Mouse (Mus musculus) MEL (cell line): ENCODE data around the gene Necap2. TPM values are rescaled to one million over a fixed set of nuclear protein-coding genes. Genes with fewer than 3 reads are reported as not detected.
A peak's percentile ranks its signal among the peaks of the same experiment; 100 is the strongest.

Experiments
- DNase-seq: peaks from one replicate; pipeline ENCODE4 v3.0.0; 2011; ENCODE audit warnings: low read depth, low spot score
- H3K27ac ChIP-seq: 2 replicates; pipeline ENCODE4 v1.5.1; 2012; ENCODE audit warnings: low read depth, mild to moderate bottlenecking, control low read depth, low read length, moderate library complexity; ENCODE audit not compliant: control insufficient read depth
- H3K27me3 ChIP-seq, 2 experiments: fragments of 150-350 bp in 1 of 2; sonication (generic) in 1 of 2; 2 replicates each; pipeline ENCODE4 v1.6.1; 2012; ENCODE audit warnings: low read length in 2 of 2, mild to moderate bottlenecking in 2 of 2, improper control_type of control experiment in 1 of 2, moderate library complexity in 1 of 2; ENCODE audit not compliant: insufficient read depth in 2 of 2, control insufficient read depth in 1 of 2
- H3K36me3 ChIP-seq, 2 experiments: 2 replicates each; pipeline ENCODE4 v1.6.1; 2012 to 2014; ENCODE audit warnings: low read length in 2 of 2, improper control_type of control experiment in 1 of 2, inconsistent platforms in 1 of 2, mild to moderate bottlenecking in 1 of 2; ENCODE audit not compliant: insufficient read depth in 2 of 2, control insufficient read depth in 1 of 2
- H3K4me1 ChIP-seq, 2 experiments: fragments of 150-350 bp in 1 of 2; sonication (generic) in 1 of 2; 2 replicates each; pipeline ENCODE4 v1.6.1; 2012; ENCODE audit warnings: low read length in 2 of 2, improper control_type of control experiment in 1 of 2, mild to moderate bottlenecking in 1 of 2; ENCODE audit not compliant: insufficient read depth in 2 of 2, control insufficient read depth in 1 of 2
- H3K4me3 ChIP-seq, 2 experiments: fragments of 150-350 bp in 1 of 2; sonication (generic) in 1 of 2; 2 replicates each; pipeline ENCODE4 v1.5.1; 2012; ENCODE audit warnings: low read depth in 2 of 2, low read length in 2 of 2, mild to moderate bottlenecking in 2 of 2, moderate library complexity in 2 of 2, control low read depth in 1 of 2, improper control_type of control experiment in 1 of 2; ENCODE audit not compliant: control insufficient read depth in 1 of 2, insufficient read depth in 1 of 2
- H3K79me2 ChIP-seq: 2 replicates; pipeline ENCODE4 v1.6.1; 2012; ENCODE audit warnings: mild to moderate bottlenecking, low read length, moderate library complexity; ENCODE audit not compliant: control insufficient read depth, poor library complexity, insufficient read depth
- H3K9ac ChIP-seq: 2 replicates; pipeline ENCODE4 v1.6.1; 2012; ENCODE audit warnings: low read depth, mild to moderate bottlenecking, control low read depth, low read length, moderate library complexity; ENCODE audit not compliant: control insufficient read depth, poor library complexity, severe bottlenecking
- H3K9me3 ChIP-seq: fragments of 150-350 bp; sonication (generic); replicated peaks from 2 replicates; pipeline ENCODE4 v1.6.1; 2012; ENCODE audit warnings: mild to moderate bottlenecking, low read length, improper control_type of control experiment, moderate library complexity; ENCODE audit not compliant: insufficient read depth
- CHD1 ChIP-seq: IDR thresholded peaks from 2 replicates; pipeline ENCODE4 v1.6.1; 2012; ENCODE audit warnings: low read depth, mild to moderate bottlenecking, inconsistent platforms, low read length, improper control_type of control experiment
- CHD2 ChIP-seq: IDR thresholded peaks from 2 replicates; pipeline ENCODE4 v1.6.1; 2011; ENCODE audit warnings: low read length, improper control_type of control experiment
- CTCF ChIP-seq, 3 experiments: IDR thresholded peaks in 2 of 3; conservative IDR thresholded peaks in 1 of 3; 2 replicates each; pipeline ENCODE4 v1.5.1; 2011 to 2012; ENCODE audit warnings: low read length in 3 of 3, low read depth in 2 of 3, mild to moderate bottlenecking in 2 of 3, improper control_type of control experiment in 1 of 3, inconsistent platforms in 1 of 3, mixed read lengths in 1 of 3, moderate library complexity in 1 of 3; ENCODE audit not compliant: control insufficient read depth in 1 of 3, insufficient read depth in 1 of 3, poor library complexity in 1 of 3, severe bottlenecking in 1 of 3
- E2F4 ChIP-seq: IDR thresholded peaks from 2 replicates; pipeline ENCODE4 v1.6.1; 2011; ENCODE audit warnings: low read depth, low read length, improper control_type of control experiment, borderline replicate concordance
- ETS1 ChIP-seq: IDR thresholded peaks from 2 replicates; pipeline ENCODE4 v1.6.1; 2012; ENCODE audit warnings: low read depth, mild to moderate bottlenecking, inconsistent platforms, low read length, improper control_type of control experiment, moderate library complexity
- HCFC1 ChIP-seq: IDR thresholded peaks from 2 replicates; pipeline ENCODE4 v1.6.1; 2012; ENCODE audit warnings: low read depth, mild to moderate bottlenecking, inconsistent platforms, low read length, improper control_type of control experiment, moderate library complexity
- JUND ChIP-seq: IDR thresholded peaks from 2 replicates; pipeline ENCODE4 v1.6.1; 2011; ENCODE audit warnings: low read depth, mild to moderate bottlenecking, improper control_type of control experiment, low read length
- KAT2A ChIP-seq: conservative IDR thresholded peaks from 2 replicates; pipeline ENCODE4 v1.6.1; 2012; ENCODE audit warnings: low read depth, low read length, improper control_type of control experiment, inconsistent platforms
- MAFK ChIP-seq: IDR thresholded peaks from 2 replicates; pipeline ENCODE4 v1.6.1; 2011; ENCODE audit warnings: low read depth, mild to moderate bottlenecking, low read length, improper control_type of control experiment, borderline replicate concordance
- MAX ChIP-seq: IDR thresholded peaks from 2 replicates; pipeline ENCODE4 v1.6.1; 2011; ENCODE audit warnings: low read length, improper control_type of control experiment
- MAZ ChIP-seq: IDR thresholded peaks from 2 replicates; pipeline ENCODE4 v1.6.1; 2012; ENCODE audit warnings: low read depth, mild to moderate bottlenecking, inconsistent platforms, low read length, improper control_type of control experiment
- MEF2A ChIP-seq: IDR thresholded peaks from 2 replicates; pipeline ENCODE4 v1.6.1; 2014; ENCODE audit warnings: low read depth, mild to moderate bottlenecking, inconsistent platforms, low read length, improper control_type of control experiment; ENCODE audit not compliant: poor library complexity, insufficient replicate concordance, severe bottlenecking; ENCODE audit errors: extremely low read depth
- NELFE ChIP-seq: IDR thresholded peaks from 2 replicates; pipeline ENCODE4 v1.6.1; 2011; ENCODE audit warnings: low read depth, low read length, improper control_type of control experiment
- NRF1 ChIP-seq: IDR thresholded peaks from 2 replicates; pipeline ENCODE4 v1.6.1; 2014; ENCODE audit warnings: low read depth, mild to moderate bottlenecking, inconsistent platforms, low read length, improper control_type of control experiment, moderate library complexity; ENCODE audit not compliant: poor library complexity, insufficient read depth, severe bottlenecking
- POLR2AphosphoS5 ChIP-seq: IDR thresholded peaks from 2 replicates; pipeline ENCODE4 v1.6.1; 2012; ENCODE audit warnings: low read depth, borderline replicate concordance, mild to moderate bottlenecking, inconsistent platforms, low read length, moderate library complexity, mixed read lengths
- RAD21 ChIP-seq: IDR thresholded peaks from 2 replicates; pipeline ENCODE4 v1.6.1; 2011; ENCODE audit warnings: mild to moderate bottlenecking, low read depth, low read length, improper control_type of control experiment
- SMC3 ChIP-seq: IDR thresholded peaks from 2 replicates; pipeline ENCODE4 v1.6.1; 2011; ENCODE audit warnings: low read depth, low read length, improper control_type of control experiment
- TAL1 ChIP-seq: IDR thresholded peaks from 2 replicates; pipeline ENCODE4 v1.6.1; 2012; ENCODE audit warnings: mild to moderate bottlenecking, inconsistent platforms, low read length, moderate library complexity, mixed read lengths
- UBTF ChIP-seq: IDR thresholded peaks from 2 replicates; pipeline ENCODE4 v1.6.1; 2012; ENCODE audit warnings: low read depth, mild to moderate bottlenecking, inconsistent platforms, low read length, improper control_type of control experiment, moderate library complexity, borderline replicate concordance; ENCODE audit not compliant: insufficient read depth
- USF1 ChIP-seq: IDR thresholded peaks from 2 replicates; pipeline ENCODE4 v1.6.1; 2014; ENCODE audit warnings: low read depth, mild to moderate bottlenecking, inconsistent platforms, low read length, improper control_type of control experiment, moderate library complexity
- USF2 ChIP-seq, 2 experiments: IDR thresholded peaks; 2 replicates each; pipeline ENCODE4 v1.6.1; 2011 to 2012; ENCODE audit warnings: improper control_type of control experiment in 2 of 2, low read length in 2 of 2, borderline replicate concordance in 1 of 2, inconsistent platforms in 1 of 2, low read depth in 1 of 2, mild to moderate bottlenecking in 1 of 2; ENCODE audit not compliant: insufficient read depth in 1 of 2
- ZC3H11A ChIP-seq: IDR thresholded peaks from 2 replicates; pipeline ENCODE4 v1.6.1; 2012; ENCODE audit warnings: low read depth, mild to moderate bottlenecking, inconsistent platforms, low read length, improper control_type of control experiment
- ZMIZ1 ChIP-seq: IDR thresholded peaks from 2 replicates; pipeline ENCODE4 v1.6.1; 2012; ENCODE audit warnings: low read depth, mild to moderate bottlenecking, inconsistent platforms, low read length, improper control_type of control experiment, moderate library complexity
- polyA plus RNA-seq, 2 experiments: library from polyadenylated mRNA; stranded (reverse) in 1 of 2; unstranded in 1 of 2; fragments of >175 nt in 1 of 2; fragments of >200 nt in 1 of 2; gene quantifications; 2 replicates each; pipeline versions ENCODE4 v1.2.1 to v1.2.4; 2012; ENCODE audit warnings: low replicate concordance in 2 of 2, low read depth in 1 of 2; ENCODE audit not compliant: insufficient read length in 2 of 2, insufficient read depth in 1 of 2, missing spikeins in 1 of 2
- total RNA-seq: library from RNA; depleted of rRNA; stranded (reverse); fragments of 300-350 nt; gene quantifications from 2 replicates; pipeline ENCODE4 v1.2.3, GENCODE M21; 2012

Necap2 gene
- total and polyA plus RNA-seq, 3 experiments: 57.4 to 75.6 TPM; not detected in 1

DNA sequence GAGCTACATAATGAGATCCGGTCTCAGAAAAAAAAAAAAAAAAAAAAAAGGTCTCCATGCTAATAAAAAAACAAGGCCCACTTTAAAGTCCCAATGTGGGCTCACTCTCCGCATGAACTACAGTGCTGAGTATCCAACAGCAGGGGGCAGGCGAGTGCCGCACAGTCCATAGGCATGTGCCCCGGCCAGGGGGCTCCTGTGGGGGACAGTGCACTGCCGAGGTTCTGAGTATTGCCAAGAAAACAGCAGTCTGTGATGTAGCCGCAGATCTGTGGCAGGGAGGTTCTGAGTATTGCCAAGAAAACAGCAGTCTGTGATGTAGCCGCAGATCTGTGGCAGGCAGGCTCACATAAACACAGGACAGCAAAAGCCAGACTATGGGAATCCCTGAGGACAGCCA is 33.3 kb downstream of the Necap2 start (continued):
- no peak for TF ChIP-seq MEF2A
- TF ChIP-seq MAX: no peak

DNA sequence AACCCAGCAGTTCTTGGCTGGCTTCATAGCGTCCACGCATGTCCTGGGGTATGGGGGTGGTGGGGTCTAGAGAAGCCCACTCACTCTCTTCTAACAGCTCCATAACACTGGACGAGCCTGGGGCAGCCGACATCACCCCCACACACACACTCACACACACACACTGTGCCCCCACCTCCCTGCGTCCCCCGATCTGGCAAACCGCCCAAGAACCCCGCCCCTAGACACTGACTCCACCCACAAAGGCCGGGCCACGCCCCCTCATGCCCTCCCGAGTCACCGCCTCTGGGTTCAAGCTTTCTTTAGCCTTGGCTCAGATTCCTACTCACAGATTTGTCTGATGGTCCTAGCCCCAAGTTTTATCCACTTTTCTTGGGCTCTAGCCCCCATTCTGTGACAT is 37.0 kb downstream of the Necap2 start:
- no peak overlapping the region for H3K4me3 ChIP-seq
- TF ChIP-seq RAD21 (no peak), TAL1 (no peak), USF1 (no peak), MAZ (no peak), MAFK (no peak), HCFC1 (no peak)
- H3K27me3 ChIP-seq: no peaks in the 10 kb centered on the region
- no peak overlapping the region for H3K27ac ChIP-seq
- no peak overlapping the region for H3K9ac ChIP-seq
- H3K36me3 ChIP-seq: no peaks in the 10 kb centered on the region
- H3K9me3 ChIP-seq: no peaks in the 10 kb centered on the region
- no peak for DNase-seq
- no peaks in the 10 kb centered on the region for H3K4me1 ChIP-seq
- H3K79me2 ChIP-seq: no peaks in the 10 kb centered on the region

DNA sequence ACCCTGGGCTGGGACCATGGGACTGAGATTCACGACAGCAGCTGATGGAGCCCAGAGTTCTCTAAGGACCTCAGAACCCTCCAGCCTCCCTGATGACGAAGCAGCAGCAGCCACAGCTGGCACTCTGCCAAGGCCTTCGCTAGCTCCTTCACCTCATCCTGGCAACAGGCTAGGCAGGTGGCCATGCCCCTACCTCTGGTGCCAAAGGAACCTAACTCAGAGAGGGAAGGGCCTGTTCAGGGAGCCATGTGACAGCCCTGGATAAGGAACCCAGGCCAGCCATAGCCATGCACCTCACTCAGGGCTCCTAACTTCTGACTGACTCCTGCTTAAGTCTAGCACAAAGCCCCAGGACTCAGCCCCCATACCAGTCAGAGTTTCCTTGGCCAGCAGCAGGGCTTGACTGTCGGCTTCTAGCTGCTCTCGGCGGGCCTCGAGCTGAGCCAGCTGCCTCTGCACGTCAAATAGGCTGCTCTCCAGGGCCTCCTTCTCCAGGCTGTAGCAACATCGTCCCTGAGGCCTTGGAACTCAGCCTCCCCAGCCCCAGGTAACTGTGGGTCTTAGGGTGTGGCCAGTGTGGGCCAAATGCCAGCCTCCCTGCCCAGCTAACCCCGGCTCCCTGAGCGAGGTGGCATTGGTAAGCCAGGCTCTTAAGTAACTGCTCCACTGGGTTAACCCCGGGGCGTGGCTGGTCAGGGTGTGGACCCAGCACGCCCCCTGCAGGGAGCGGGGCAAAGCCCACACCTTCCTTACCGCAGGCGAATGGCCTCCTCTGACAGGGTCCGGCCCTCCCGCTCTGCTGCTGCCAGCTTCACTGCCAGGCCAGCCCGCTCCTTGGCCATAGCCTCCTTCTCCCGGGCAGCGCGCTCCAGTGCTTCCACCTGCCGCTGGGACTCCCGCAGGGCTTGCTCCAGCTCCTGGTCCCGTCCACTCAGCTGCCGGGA is 44.3 kb downstream of the Necap2 start:
- no peak for TF ChIP-seq ZC3H11A
- TF ChIP-seq ETS1: no peak
- no peak for TF ChIP-seq NRF1
- TF ChIP-seq CHD1: no peak
- no peak for TF ChIP-seq USF2 (IDR thresholded peaks at IDR 0.05; ENCODE audit: borderline replicate concordance in 1 of 2, insufficient read depth in 1 of 2, low read depth in 1 of 2, low read length in 2 of 2)
- no peak for TF ChIP-seq NELFE
- TF ChIP-seq POLR2AphosphoS5: no peak
- TF ChIP-seq UBTF: no peak
- TF ChIP-seq ZMIZ1: no peak
- no peak for TF ChIP-seq KAT2A
- TF ChIP-seq CHD2: no peak
- TF ChIP-seq E2F4: no peak
- no peak for TF ChIP-seq CTCF (IDR thresholded peaks at IDR 0.05 in 2 of 3, conservative IDR thresholded peaks at IDR 0.05 in 1 of 3; ENCODE audit: control insufficient read depth in 1 of 3, insufficient read depth in 1 of 3, low read depth in 2 of 3, low read length in 3 of 3, poor library complexity in 1 of 3, severe bottlenecking in 1 of 3)
- no peak for TF ChIP-seq SMC3
- TF ChIP-seq MAZ: no peak
- TF ChIP-seq JUND: no peak
- TF ChIP-seq, all 39 proteins: peak for 0
- peak; percentile 39 for DNase-seq

More for the DNA sequence above, 44.3 kb downstream of the Necap2 start:
- H3K4me1 ChIP-seq: no peaks in the 10 kb centered on the region
- H3K27me3 ChIP-seq: no peaks in the 10 kb centered on the region
- H3K4me3 ChIP-seq: no peak overlapping the region
- no peaks in the 10 kb centered on the region for H3K9me3 ChIP-seq
- no peaks in the 10 kb centered on the region for H3K79me2 ChIP-seq
- no peak overlapping the region for H3K27ac ChIP-seq
- no peak overlapping the region for H3K9ac ChIP-seq
- H3K36me3 ChIP-seq: no peaks in the 10 kb centered on the region
